Mouse (Mus musculus) lung, embryonic 15.5 days (tissue): ENCODE measurements around the gene Cdkn2aip. TPM values are rescaled to one million over a fixed set of nuclear protein-coding genes. Genes with fewer than 3 reads are reported as not detected.

Experiments used
- ATAC-seq: fragments of 200-750 bp; cut with Nextera tagmentation; 2 replicates; pipeline ENCODE4 v1.8.0; 2017; ENCODE audit warnings: moderate number of reproducible peaks, borderline replicate concordance; ENCODE audit not compliant: low FRiP score, low TSS enrichment; ENCODE audit errors: extremely low read depth
- H3K27ac ChIP-seq: fragments of 300-500 bp; sonication (generic); 2 replicates; pipeline ENCODE4 v1.5.1; 2015; ENCODE audit warnings: moderate library complexity, mild to moderate bottlenecking, inconsistent platforms
- H3K27me3 ChIP-seq: fragments of 300-500 bp; sonication (generic); 2 replicates; pipeline ENCODE4 v1.6.1; 2015; ENCODE audit warnings: inconsistent platforms
- H3K36me3 ChIP-seq: fragments of 300-500 bp; sonication (generic); 2 replicates; pipeline ENCODE4 v1.6.1; 2015; ENCODE audit warnings: inconsistent platforms
- H3K4me1 ChIP-seq: fragments of 300-500 bp; sonication (generic); 2 replicates; pipeline ENCODE4 v1.6.1; 2015; ENCODE audit warnings: inconsistent platforms
- H3K4me2 ChIP-seq: fragments of 300-500 bp; sonication (generic); 2 replicates; pipeline ENCODE4 v1.6.1; 2015; ENCODE audit warnings: inconsistent platforms, mild to moderate bottlenecking, moderate library complexity
- H3K4me3 ChIP-seq: fragments of 300-500 bp; sonication (generic); 2 replicates; pipeline ENCODE4 v1.5.1; 2015; ENCODE audit warnings: mild to moderate bottlenecking, inconsistent platforms
- H3K9ac ChIP-seq: fragments of 300-500 bp; sonication (generic); 2 replicates; pipeline ENCODE4 v1.6.1; 2015; ENCODE audit warnings: inconsistent platforms
- H3K9me3 ChIP-seq: fragments of 300-500 bp; sonication (generic); 2 replicates; pipeline ENCODE4 v1.6.1; 2016; ENCODE audit warnings: inconsistent platforms
- WGBS: fragments of 180-500 bp; shearing (Covaris S2); methylation state at CpG from one replicate; pipeline ENCODE4 v1.1.7; 2015; 5-methylcytosine and 5-hydroxymethylcytosine counted together
- polyA plus RNA-seq: library from polyadenylated mRNA; unstranded; fragments of >200 nt; fragmentation: Nextera tagmentation; extraction: Ambion mirVana; gene quantifications from 2 replicates; pipeline ENCODE4 v1.2.1, GENCODE M21; 2015

The Cdkn2aip gene
- polyA plus RNA-seq: 25.0 and 25.1 TPM in 2 replicates

GRCm38 (mm10) chr8:47713761-47714745, at the start of gene Cdkn2aip:
Gene Cdkn2aip, minus strand, starts transcription at chr8:47713932.
- Histone ChIP-seq H3K9me3 (no peaks in the 10 kb centered on the region), H3K27ac (peak within 1 kb of the TSS; percentile 96), H3K4me1 (peaks cover 16% of the 10 kb centered on the region; the same call in 1 of the 2 replicates), H3K36me3 (peaks cover 15% of the 10 kb centered on the region), H3K4me2 (peak within 1 kb of the TSS; percentile 73), H3K4me3 (peak within 1 kb of the TSS; percentile 86), H3K27me3 (no peaks in the 10 kb centered on the region), H3K9ac (peak within 1 kb of the TSS; percentile 82)
- peak; percentile 97 for ATAC-seq
- under 1% methylated on average over 95 of the region's 114 CpGs for WGBS

- no peaks in the 10 kb centered on the region for H3K27me3 ChIP-seq
- H3K27ac ChIP-seq: no peak overlapping the region
- no peaks in the 10 kb centered on the region for H3K9me3 ChIP-seq
- ATAC-seq: no peak
- H3K36me3 ChIP-seq: no peaks in the 10 kb centered on the region
- no peak overlapping the region for H3K4me3 ChIP-seq
- H3K9ac ChIP-seq: no peak overlapping the region
- WGBS: 49% methylated on average over 9 of the region's 9 CpGs
- no peak overlapping the region for H3K4me2 ChIP-seq
- peaks cover 15% of the 10 kb centered on the region for H3K4me1 ChIP-seq
Observed at GRCm38 (mm10) chr8:47763194-47763593, 49.5 kb upstream of the Cdkn2aip start.

GRCm38 (mm10) chr8:47760685-47761084, 47.0 kb upstream of the Cdkn2aip start:
- peaks cover 15% of the 10 kb centered on the region for H3K4me1 ChIP-seq
- H3K9ac ChIP-seq: no peak overlapping the region
- H3K9me3 ChIP-seq: no peaks in the 10 kb centered on the region
- no peak overlapping the region for H3K27ac ChIP-seq
- no peak overlapping the region for H3K4me2 ChIP-seq
- no peaks in the 10 kb centered on the region for H3K36me3 ChIP-seq
- no peak overlapping the region for H3K4me3 ChIP-seq
- 43% methylated on average over 11 of the region's 11 CpGs for WGBS
- H3K27me3 ChIP-seq: no peaks in the 10 kb centered on the region
- ATAC-seq: peak; percentile 44; the same call in 1 of the 2 replicates

- ATAC-seq: no peak
- Histone ChIP-seq H3K9me3 (no peaks in the 10 kb centered on the region), H3K4me3 (no peak overlapping the region), H3K36me3 (no peaks in the 10 kb centered on the region), H3K4me1 (peaks cover 15% of the 10 kb centered on the region), H3K27me3 (no peaks in the 10 kb centered on the region), H3K27ac (no peak overlapping the region), H3K4me2 (no peak overlapping the region), H3K9ac (no peak overlapping the region)
- 55% methylated on average over 4 of the region's 4 CpGs for WGBS
Observed at GRCm38 (mm10) chr8:47760186-47760585, 46.5 kb upstream of the Cdkn2aip start.

GRCm38 (mm10) chr8:47753121-47753520, 39.4 kb upstream of the Cdkn2aip start:
- Histone ChIP-seq H3K27ac (no peak overlapping the region), H3K4me2 (no peak overlapping the region), H3K4me3 (no peak overlapping the region), H3K36me3 (no peaks in the 10 kb centered on the region), H3K9ac (no peak overlapping the region), H3K9me3 (no peaks in the 10 kb centered on the region), H3K4me1 (no peaks in the 10 kb centered on the region), H3K27me3 (no peaks in the 10 kb centered on the region)
- 86% methylated on average over 3 of the region's 3 CpGs for WGBS
- no peak for ATAC-seq

- Histone ChIP-seq H3K9me3 (no peaks in the 10 kb centered on the region), H3K4me1 (no peaks in the 10 kb centered on the region), H3K36me3 (no peaks in the 10 kb centered on the region), H3K27ac (no peak overlapping the region), H3K4me3 (no peak overlapping the region), H3K27me3 (no peaks in the 10 kb centered on the region), H3K4me2 (peak overlapping the region; percentile 22; the same call in 1 of the 2 replicates), H3K9ac (no peak overlapping the region)
- ATAC-seq: no peak
- 34% methylated on average over 14 of the region's 14 CpGs for WGBS
Observed at GRCm38 (mm10) chr8:47750096-47750495, 36.4 kb upstream of the Cdkn2aip start.

- H3K4me2 ChIP-seq: 0 out of 2 replicates have a peak overlapping the region, but pooled peaks have one; percentile 22
- H3K9ac ChIP-seq: no peak overlapping the region
- WGBS: 62% methylated on average over 8 of the region's 8 CpGs
- no peaks in the 10 kb centered on the region for H3K36me3 ChIP-seq
- no peaks in the 10 kb centered on the region for H3K4me1 ChIP-seq
- no peak overlapping the region for H3K27ac ChIP-seq
- no peak overlapping the region for H3K4me3 ChIP-seq
- no peak for ATAC-seq
- no peaks in the 10 kb centered on the region for H3K9me3 ChIP-seq
- no peaks in the 10 kb centered on the region for H3K27me3 ChIP-seq
Observed at GRCm38 (mm10) chr8:47749491-47749890, 35.8 kb upstream of the Cdkn2aip start.

GRCm38 (mm10) chr8:47746304-47746703, 32.6 kb upstream of the Cdkn2aip start:
- Histone ChIP-seq H3K36me3 (no peaks in the 10 kb centered on the region), H3K27me3 (no peaks in the 10 kb centered on the region), H3K4me1 (no peaks in the 10 kb centered on the region), H3K4me2 (no peak overlapping the region), H3K27ac (no peak overlapping the region), H3K4me3 (no peak overlapping the region), H3K9ac (no peak overlapping the region), H3K9me3 (no peaks in the 10 kb centered on the region)
- WGBS: 73% methylated on average over 12 of the region's 12 CpGs
- ATAC-seq: no peak

GRCm38 (mm10) chr8:47745848-47746247, 32.1 kb upstream of the Cdkn2aip start:
- H3K9me3 ChIP-seq: no peaks in the 10 kb centered on the region
- no peak overlapping the region for H3K4me3 ChIP-seq
- H3K36me3 ChIP-seq: no peaks in the 10 kb centered on the region
- H3K4me1 ChIP-seq: no peaks in the 10 kb centered on the region
- H3K27me3 ChIP-seq: no peaks in the 10 kb centered on the region
- no peak overlapping the region for H3K9ac ChIP-seq
- WGBS: 22% methylated on average over 6 of the region's 6 CpGs
- no peak overlapping the region for H3K27ac ChIP-seq
- no peak for ATAC-seq
- H3K4me2 ChIP-seq: no peak overlapping the region

- WGBS: 76% methylated on average over 9 of the region's 9 CpGs
- H3K9me3 ChIP-seq: no peaks in the 10 kb centered on the region
- H3K27ac ChIP-seq: no peak overlapping the region
- no peak overlapping the region for H3K4me2 ChIP-seq
- H3K27me3 ChIP-seq: no peaks in the 10 kb centered on the region
- no peak overlapping the region for H3K4me3 ChIP-seq
- H3K9ac ChIP-seq: no peak overlapping the region
- ATAC-seq: no peak
- H3K4me1 ChIP-seq: no peaks in the 10 kb centered on the region
- no peaks in the 10 kb centered on the region for H3K36me3 ChIP-seq
Observed at GRCm38 (mm10) chr8:47744803-47745202, 31.1 kb upstream of the Cdkn2aip start.

GRCm38 (mm10) chr8:47743419-47743818, 29.7 kb upstream of the Cdkn2aip start:
- H3K36me3 ChIP-seq: no peaks in the 10 kb centered on the region
- no peaks in the 10 kb centered on the region for H3K27me3 ChIP-seq
- H3K4me3 ChIP-seq: no peak overlapping the region
- H3K9me3 ChIP-seq: no peaks in the 10 kb centered on the region
- ATAC-seq: no peak
- WGBS: 10% methylated on average over 11 of the region's 11 CpGs
- no peak overlapping the region for H3K27ac ChIP-seq
- peak overlapping the region; percentile 39 for H3K4me2 ChIP-seq
- H3K9ac ChIP-seq: no peak overlapping the region
- no peaks in the 10 kb centered on the region for H3K4me1 ChIP-seq

- no peaks in the 10 kb centered on the region for H3K36me3 ChIP-seq
- peak overlapping the region; percentile 39 for H3K4me2 ChIP-seq
- ATAC-seq: no peak
- no peaks in the 10 kb centered on the region for H3K4me1 ChIP-seq
- H3K9ac ChIP-seq: no peak overlapping the region
- no peak overlapping the region for H3K27ac ChIP-seq
- no peaks in the 10 kb centered on the region for H3K9me3 ChIP-seq
- H3K4me3 ChIP-seq: no peak overlapping the region
- 23% methylated on average over 8 of the region's 8 CpGs for WGBS
- no peaks in the 10 kb centered on the region for H3K27me3 ChIP-seq
Observed at GRCm38 (mm10) chr8:47742992-47743391, 29.3 kb upstream of the Cdkn2aip start.
